Mouse (Mus musculus) kidney, adult 18-20 months (tissue): ENCODE measurements around the gene Cpeb4.

ENCODE experiments used
- DNase-seq: peaks from one replicate; pipeline ENCODE4 v3.0.0; 2021

Gene Cpeb4

GRCm38 (mm10) chr11:31847469-31847805, 24.6 kb upstream of the Cpeb4 start:
- DNase-seq: no peak

GRCm38 (mm10) chr11:31848725-31849124, 23.3 kb upstream of the Cpeb4 start:
- no peak for DNase-seq

GRCm38 (mm10) chr11:31850156-31850775, 21.7 kb upstream of the Cpeb4 start:
- no peak for DNase-seq

GRCm38 (mm10) chr11:31850995-31851394, 21.0 kb upstream of the Cpeb4 start:
- DNase-seq: peak; percentile 77

GRCm38 (mm10) chr11:31851702-31852560, 20.1 kb upstream of the Cpeb4 start:
- DNase-seq: no peak

- DNase-seq: no peak
Observed at GRCm38 (mm10) chr11:31854955-31855354, 17.1 kb upstream of the Cpeb4 start.

- DNase-seq: no peak
Observed at GRCm38 (mm10) chr11:31857479-31857878, 14.5 kb upstream of the Cpeb4 start.

- no peak for DNase-seq
Observed at GRCm38 (mm10) chr11:31861149-31861890, 10.7 kb upstream of the Cpeb4 start.

- DNase-seq: no peak
Observed at GRCm38 (mm10) chr11:31867976-31868375, 4.0 kb upstream of the Cpeb4 start.

- peak; percentile 99 for DNase-seq
Observed at GRCm38 (mm10) chr11:31870285-31871010, 1.6 kb upstream of the Cpeb4 start.

GRCm38 (mm10) chr11:31871135-31871541, 873 bp upstream of the Cpeb4 start:
- DNase-seq: peak; percentile 67

- peak; percentile 55 for DNase-seq
Observed at GRCm38 (mm10) chr11:31872546-31873261, 693 bp downstream of the Cpeb4 start.

GRCm38 (mm10) chr11:31874071-31874470, 2.1 kb downstream of the Cpeb4 start:
- no peak for DNase-seq

GRCm38 (mm10) chr11:31883671-31884070, 11.7 kb downstream of the Cpeb4 start:
- no peak for DNase-seq

GRCm38 (mm10) chr11:31885765-31886164, 13.8 kb downstream of the Cpeb4 start:
- DNase-seq: no peak

GRCm38 (mm10) chr11:31888229-31888628, 16.2 kb downstream of the Cpeb4 start:
- DNase-seq: no peak

- DNase-seq: no peak
Observed at GRCm38 (mm10) chr11:31892152-31892551, 20.1 kb downstream of the Cpeb4 start.

- no peak for DNase-seq
Observed at GRCm38 (mm10) chr11:31893639-31894038, 21.6 kb downstream of the Cpeb4 start.

- no peak for DNase-seq
Observed at GRCm38 (mm10) chr11:31896065-31896792, 24.2 kb downstream of the Cpeb4 start.

- DNase-seq: no peak
Observed at GRCm38 (mm10) chr11:31896905-31897304, 24.9 kb downstream of the Cpeb4 start.

- no peak for DNase-seq
Observed at GRCm38 (mm10) chr11:31899166-31899565, 27.2 kb downstream of the Cpeb4 start.

GRCm38 (mm10) chr11:31900736-31901135, 28.7 kb downstream of the Cpeb4 start:
- DNase-seq: no peak
